Mouse (Mus musculus): ENCODE results near the gene Gm266.

Gm266 gene

DNA sequence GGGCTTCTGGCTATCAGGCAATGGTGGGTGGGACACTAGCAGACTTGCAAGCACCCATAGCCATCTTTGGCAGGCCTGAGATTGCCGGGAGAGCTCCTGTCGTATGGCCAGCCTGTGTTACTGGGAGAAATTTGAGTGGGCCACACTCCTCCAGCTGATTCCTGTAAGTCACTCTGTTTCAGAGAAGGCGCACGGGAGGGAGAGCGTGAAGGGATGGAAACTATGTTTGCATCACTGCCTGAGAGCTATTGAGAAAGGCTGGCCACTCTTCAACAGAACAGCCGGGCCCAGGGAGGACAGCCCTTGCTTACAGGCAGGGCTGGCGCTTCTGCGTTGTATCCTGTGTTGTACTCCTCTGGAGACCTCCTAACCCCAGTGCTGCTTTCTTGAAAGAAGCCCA lies 49.0 kb downstream of the Gm266 start:
- no peak for DNase-seq (ENCODE audit: low spot score)

DNA sequence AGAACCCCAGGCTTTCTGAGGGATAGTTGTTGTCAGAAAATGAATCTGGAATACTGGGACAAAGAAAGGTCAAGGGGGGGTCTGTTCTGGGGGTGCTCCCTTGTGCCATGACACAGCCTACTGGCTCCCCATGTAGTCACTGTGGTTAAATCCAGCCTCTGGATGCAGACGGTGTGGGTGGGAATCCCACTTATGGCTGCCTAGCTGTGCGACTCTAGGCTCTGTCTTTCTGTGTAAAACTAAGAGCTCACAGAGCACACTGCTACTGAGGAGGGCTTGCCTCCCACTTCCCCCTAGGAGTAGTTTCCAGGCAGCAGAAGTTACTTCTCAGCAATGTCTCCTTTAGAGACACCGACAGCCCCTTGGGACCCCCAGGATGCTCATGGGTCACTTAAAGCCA lies 49.5 kb downstream of the Gm266 start:
- DNase-seq (ENCODE audit: low spot score): no peak

DNA sequence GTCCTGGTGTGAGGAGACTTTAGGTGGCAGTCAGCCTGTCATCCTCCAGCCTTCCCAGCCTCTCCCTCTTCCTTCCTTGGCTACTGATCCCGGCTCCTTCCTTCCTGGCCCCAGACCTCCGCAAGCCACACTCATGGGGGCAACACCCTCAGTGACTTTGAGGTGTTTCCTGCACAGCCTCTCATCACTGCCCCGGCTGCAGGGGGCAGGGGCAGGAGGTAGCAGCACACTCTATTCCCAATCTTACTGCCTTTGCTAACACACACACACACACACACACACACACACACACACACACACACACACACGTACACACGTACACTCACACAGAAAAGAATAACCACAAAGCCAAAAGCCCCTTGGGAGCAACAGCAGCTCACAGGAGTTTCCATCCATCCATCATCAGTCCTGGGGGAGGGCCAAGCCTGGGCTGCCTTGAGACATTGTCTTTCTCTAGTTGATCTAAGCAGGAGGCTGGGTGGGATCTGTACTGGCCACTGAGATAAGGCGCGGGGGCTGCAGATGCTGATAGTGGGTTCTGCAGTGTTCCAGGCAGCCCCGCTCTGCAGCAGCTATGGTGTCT lies 50.8 kb downstream of the Gm266 start:
- DNase-seq (ENCODE audit: low spot score): no peak
